11 mouse cellular contexts compared by ENCODE assay signal in genomic region chr5:91302114-91302513, GRCm38 (mm10).
"Had no signal": no experiment of that assay in that cellular context is flagged by ENCODE, and none has a peak within 500 bp of the region (broad histone marks: within the 10 kb centered on the region; RNA-seq: fewer than 3 reads in every experiment).

No protein-coding gene starts in this region.

- H3K4me3 ChIP-seq: limb, embryonic 13.5 days; midbrain, embryonic 10.5 days; midbrain, embryonic 15.5 days had no signal

- H3K9me3 ChIP-seq: limb, embryonic 13.5 days; midbrain, embryonic 10.5 days; midbrain, embryonic 15.5 days had no signal

- H3K9ac ChIP-seq: limb, embryonic 13.5 days; liver, embryonic 14.5 days; midbrain, embryonic 15.5 days had no signal

- H3K27me3 ChIP-seq: limb, embryonic 13.5 days; midbrain, embryonic 15.5 days had no signal

- H3K36me3 ChIP-seq: limb, embryonic 13.5 days; midbrain, embryonic 10.5 days; midbrain, embryonic 15.5 days had no signal

- H3K27ac ChIP-seq: limb, embryonic 13.5 days; liver, embryonic 14.5 days; midbrain, embryonic 10.5 days; midbrain, embryonic 15.5 days; stomach, postnatal 0 days had no signal

- H3K4me1 ChIP-seq: limb, embryonic 13.5 days; midbrain, embryonic 15.5 days had no signal

- DNase-seq: kidney, adult 8-10 months; kidney, postnatal 25 days; layer of hippocampus, postnatal 36 days; lung, adult 18-20 months; right cerebral cortex, postnatal 14 days; thymus, postnatal 4 days had no signal

- H3K4me2 ChIP-seq: limb, embryonic 13.5 days; midbrain, embryonic 15.5 days had no signal
